Mouse (Mus musculus) stomach, embryonic 14.5 days (tissue): ENCODE data around the gene Trpv4. TPM values are rescaled to one million over a fixed set of nuclear protein-coding genes. Genes with fewer than 3 reads are reported as not detected.

Experiments
- ATAC-seq: fragments of 200-750 bp; cut with Nextera tagmentation; 2 replicates; pipeline ENCODE4 v1.8.0; 2017; ENCODE audit warnings: low read depth, moderate TSS enrichment; ENCODE audit not compliant: insufficient number of reproducible peaks, insufficient read depth, low FRiP score
- H3K27ac ChIP-seq: fragments of 300-500 bp; sonication (generic); 2 replicates; pipeline ENCODE4 v1.5.1; 2014; ENCODE audit warnings: mild to moderate bottlenecking, low read length, moderate library complexity, mixed read lengths
- H3K27me3 ChIP-seq: fragments of 300-500 bp; sonication (generic); 2 replicates; pipeline ENCODE4 v1.6.1; 2014; ENCODE audit warnings: low read length, control low read depth, mixed read lengths; ENCODE audit not compliant: control insufficient read depth, insufficient read depth
- H3K36me3 ChIP-seq: fragments of 300-500 bp; sonication (generic); 2 replicates; pipeline ENCODE4 v1.6.1; 2014; ENCODE audit warnings: mild to moderate bottlenecking, control low read depth, low read length, moderate library complexity, mixed read lengths; ENCODE audit not compliant: control insufficient read depth, insufficient read depth
- H3K4me1 ChIP-seq: fragments of 300-500 bp; sonication (generic); 2 replicates; pipeline ENCODE4 v1.6.1; 2014; ENCODE audit warnings: low read length, control low read depth, mixed read lengths; ENCODE audit not compliant: control insufficient read depth, insufficient read depth
- H3K4me2 ChIP-seq: fragments of 300-500 bp; sonication (generic); replicated peaks from 2 replicates; pipeline ENCODE4 v1.6.1; 2014; ENCODE audit warnings: low read depth, low read length, control low read depth
- H3K4me3 ChIP-seq: fragments of 300-500 bp; sonication (generic); 2 replicates; pipeline ENCODE4 v1.5.1; 2014; ENCODE audit warnings: low read depth, low read length, control low read depth
- H3K9ac ChIP-seq: fragments of 300-500 bp; sonication (generic); replicated peaks from 2 replicates; pipeline ENCODE4 v1.6.1; 2014; ENCODE audit warnings: low read depth, mild to moderate bottlenecking, control low read depth, low read length, moderate library complexity, mixed read lengths
- H3K9me3 ChIP-seq: fragments of 300-500 bp; sonication (generic); 2 replicates; pipeline ENCODE4 v1.6.1; 2016; ENCODE audit warnings: low read depth, low read length, control low read depth; ENCODE audit not compliant: control insufficient read depth
- WGBS: fragments of 180-500 bp; shearing (Covaris S2); extraction: QIAGEN DNeasy Blood & Tissue Kit; methylation state at CpG from one replicate; pipeline ENCODE4 v1.1.7; 2014; 5-methylcytosine and 5-hydroxymethylcytosine counted together
- polyA plus RNA-seq: library from polyadenylated mRNA; unstranded; fragments of >200 nt; fragmentation: Nextera tagmentation; extraction: Ambion mirVana; gene quantifications from 2 replicates; pipeline ENCODE4 v1.2.1, GENCODE M21; 2014

Trpv4 gene
- polyA plus RNA-seq, 1 experiment from 2014 or later, result 1.9 TPM

DNA sequence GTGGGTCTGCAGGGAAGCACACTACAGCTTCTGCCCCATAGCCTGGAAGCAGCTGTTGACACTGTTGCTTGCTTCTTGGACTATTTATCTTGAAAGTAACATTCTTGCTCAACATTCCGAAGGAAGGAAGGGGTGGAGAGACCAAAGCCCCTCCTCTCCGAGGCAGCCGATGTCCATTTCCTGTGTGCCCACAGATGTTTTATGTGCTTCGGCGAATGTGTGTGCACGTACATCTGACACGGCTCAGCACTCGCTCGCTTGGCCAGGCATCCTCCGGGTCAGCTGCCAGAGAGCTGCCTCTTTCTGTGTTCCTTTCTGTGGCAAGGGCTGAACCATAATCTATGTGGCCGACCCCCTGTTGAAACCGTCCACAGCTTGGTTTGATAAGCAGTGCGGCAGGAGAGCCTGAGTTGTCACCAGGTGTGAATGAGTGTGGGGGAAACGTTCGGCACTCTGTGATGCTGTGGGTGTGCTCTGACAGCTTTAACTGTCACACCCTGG lies 63.4 kb downstream of the Trpv4 start:
- WGBS, result 20% methylated on average over 15 of the region's 15 CpGs
- Histone ChIP-seq H3K36me3 (no peaks in the 10 kb centered on the region), H3K9ac (no peak overlapping the region), H3K4me1 (peaks cover 57% of the 10 kb centered on the region), H3K27me3 (no peaks in the 10 kb centered on the region), H3K4me2 (peak overlapping the region; percentile 25; the same call in 1 of the 2 replicates), H3K9me3 (no peaks in the 10 kb centered on the region), H3K27ac (peak overlapping the region; percentile 91), H3K4me3 (no peak overlapping the region)
- peak; percentile 56; the same call in 1 of the 2 replicates for ATAC-seq

DNA sequence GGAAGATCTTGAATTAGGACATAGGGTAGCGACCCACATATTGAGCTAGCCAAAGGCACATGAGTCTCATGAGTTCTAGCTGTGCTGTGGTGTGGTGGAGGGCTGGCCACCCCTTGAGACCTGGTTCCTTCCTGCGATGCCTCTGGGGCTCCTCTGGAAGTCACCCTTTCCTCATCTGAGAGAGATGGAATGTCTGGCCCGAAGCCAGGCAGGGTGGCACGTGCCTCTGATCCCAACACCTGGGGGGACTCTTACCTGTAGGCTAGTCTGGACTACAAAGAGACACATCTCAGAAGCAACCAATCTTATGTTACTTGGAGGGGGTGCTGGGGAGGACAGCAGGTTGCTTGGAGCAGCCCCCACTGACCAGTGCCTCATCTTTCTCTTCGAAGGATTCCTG lies 64.3 kb downstream of the Trpv4 start:
- 68% methylated on average over 5 of the region's 5 CpGs for WGBS
- no peak overlapping the region for H3K9ac ChIP-seq
- 0 out of 2 replicates have a peak overlapping the region, but pooled peaks have one; percentile 25 for H3K4me2 ChIP-seq
- H3K36me3 ChIP-seq, result no peaks in the 10 kb centered on the region
- H3K4me1 ChIP-seq, result peaks cover 64% of the 10 kb centered on the region
- H3K27me3 ChIP-seq, result no peaks in the 10 kb centered on the region
- H3K27ac ChIP-seq, result peak overlapping the region; percentile 91
- no peaks in the 10 kb centered on the region for H3K9me3 ChIP-seq
- ATAC-seq, result no peak
- no peak overlapping the region for H3K4me3 ChIP-seq

DNA sequence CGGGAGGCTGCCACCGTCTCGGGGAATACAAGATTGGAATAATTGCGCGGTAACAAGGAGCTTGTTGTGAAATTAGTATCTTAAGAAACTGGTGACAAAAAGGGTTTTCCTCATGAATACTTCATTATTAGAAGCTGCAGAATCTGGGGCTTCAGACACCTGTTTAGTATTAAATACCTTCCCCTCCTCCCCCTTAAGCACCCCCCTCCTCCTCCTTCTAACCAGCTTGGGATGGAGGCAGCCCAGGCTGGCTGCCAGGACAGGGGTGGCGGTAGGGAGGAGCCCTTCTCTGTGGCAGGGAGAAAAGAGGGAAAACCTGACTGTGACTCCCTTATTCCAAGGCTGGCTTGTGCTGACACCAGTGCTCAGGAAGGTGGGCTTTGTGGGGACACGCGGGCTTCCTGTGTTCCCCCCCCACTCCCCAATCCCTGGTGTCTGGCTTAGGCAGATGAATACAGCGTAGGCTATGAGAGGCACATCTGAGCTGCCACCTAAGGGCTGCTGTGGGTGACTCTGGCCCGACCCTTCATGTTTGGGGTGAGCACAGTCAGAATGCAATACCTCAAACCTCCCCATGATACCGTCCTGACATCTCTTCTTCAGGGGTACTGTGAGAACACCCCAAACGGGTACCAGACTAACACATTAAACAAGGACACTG lies 64.9 kb downstream of the Trpv4 start:
- H3K4me3 ChIP-seq, result no peak overlapping the region
- no peak overlapping the region for H3K9ac ChIP-seq
- no peaks in the 10 kb centered on the region for H3K9me3 ChIP-seq
- 70% methylated on average over 12 of the region's 12 CpGs for WGBS
- no peak overlapping the region for H3K4me2 ChIP-seq
- H3K27me3 ChIP-seq, result no peaks in the 10 kb centered on the region
- H3K36me3 ChIP-seq, result no peaks in the 10 kb centered on the region
- H3K4me1 ChIP-seq, result peaks cover 70% of the 10 kb centered on the region
- no peak for ATAC-seq
- H3K27ac ChIP-seq, result no peak overlapping the region

DNA sequence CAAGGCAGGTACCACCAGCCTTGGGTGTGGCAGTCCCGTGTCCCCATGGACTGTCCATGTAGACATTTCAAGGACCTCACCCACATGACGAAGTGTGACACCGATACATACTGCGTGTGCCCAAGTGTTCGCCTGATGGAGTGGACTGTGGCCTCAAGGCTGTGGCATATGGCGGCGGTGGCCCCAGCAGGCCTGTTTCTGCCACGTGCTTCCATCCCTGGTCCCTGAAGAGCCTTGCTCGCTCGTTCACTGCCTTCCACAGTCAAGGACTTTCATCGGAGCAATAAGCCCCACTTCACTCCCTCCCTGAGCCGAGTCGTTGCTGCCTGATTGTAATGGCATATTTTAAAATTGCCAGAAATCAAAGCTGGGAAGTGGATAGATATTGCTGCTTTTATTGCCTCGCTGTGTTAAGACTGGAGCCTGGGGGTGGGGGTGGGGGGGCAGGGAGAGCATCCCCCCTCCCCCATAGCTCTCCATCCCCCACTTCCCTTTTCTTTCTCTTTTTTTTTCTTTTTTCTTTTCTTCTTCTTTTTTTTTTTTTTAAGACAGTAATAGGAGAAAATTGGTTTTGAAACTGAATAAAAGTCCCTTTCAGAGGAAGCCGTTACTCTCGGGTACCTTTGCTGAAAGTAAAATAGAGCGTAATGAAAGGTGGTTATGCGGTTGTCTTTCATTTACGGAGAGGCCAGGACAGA lies 65.6 kb downstream of the Trpv4 start:
- H3K27me3 ChIP-seq, result no peaks in the 10 kb centered on the region
- no peak overlapping the region for H3K4me3 ChIP-seq
- H3K9ac ChIP-seq, result no peak overlapping the region
- H3K4me1 ChIP-seq, result peaks cover 76% of the 10 kb centered on the region
- no peak for ATAC-seq
- H3K4me2 ChIP-seq, result no peak overlapping the region
- no peak overlapping the region for H3K27ac ChIP-seq
- WGBS, result 74% methylated on average over 19 of the region's 19 CpGs
- no peaks in the 10 kb centered on the region for H3K9me3 ChIP-seq
- H3K36me3 ChIP-seq, result no peaks in the 10 kb centered on the region

DNA sequence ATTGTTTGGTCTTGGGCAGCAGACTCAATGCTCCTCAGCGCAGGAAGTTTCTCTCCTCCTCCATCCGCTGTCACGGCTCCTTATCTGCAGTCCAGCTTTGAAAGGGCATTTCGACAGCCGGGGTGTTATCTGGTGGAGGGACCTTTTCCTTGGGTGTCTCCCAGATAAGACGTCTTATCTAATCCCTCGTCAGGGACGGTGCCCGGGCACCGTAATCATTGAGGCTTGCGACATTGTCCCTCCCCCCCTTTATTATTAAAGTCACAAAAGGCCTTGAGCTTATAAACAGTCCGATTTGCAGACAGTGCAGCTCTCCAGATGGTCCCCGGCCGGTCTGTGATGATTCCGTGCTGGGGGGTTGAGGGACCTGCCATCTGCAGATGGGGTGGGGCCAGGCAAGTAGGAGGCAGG lies 67.1 kb downstream of the Trpv4 start:
- Histone ChIP-seq H3K27me3 (no peaks in the 10 kb centered on the region), H3K9me3 (no peaks in the 10 kb centered on the region), H3K4me2 (no peak overlapping the region), H3K27ac (no peak overlapping the region), H3K4me1 (peaks cover 74% of the 10 kb centered on the region), H3K9ac (no peak overlapping the region), H3K36me3 (no peaks in the 10 kb centered on the region), H3K4me3 (no peak overlapping the region)
- WGBS, result 29% methylated on average over 15 of the region's 15 CpGs
- ATAC-seq, result no peak

DNA sequence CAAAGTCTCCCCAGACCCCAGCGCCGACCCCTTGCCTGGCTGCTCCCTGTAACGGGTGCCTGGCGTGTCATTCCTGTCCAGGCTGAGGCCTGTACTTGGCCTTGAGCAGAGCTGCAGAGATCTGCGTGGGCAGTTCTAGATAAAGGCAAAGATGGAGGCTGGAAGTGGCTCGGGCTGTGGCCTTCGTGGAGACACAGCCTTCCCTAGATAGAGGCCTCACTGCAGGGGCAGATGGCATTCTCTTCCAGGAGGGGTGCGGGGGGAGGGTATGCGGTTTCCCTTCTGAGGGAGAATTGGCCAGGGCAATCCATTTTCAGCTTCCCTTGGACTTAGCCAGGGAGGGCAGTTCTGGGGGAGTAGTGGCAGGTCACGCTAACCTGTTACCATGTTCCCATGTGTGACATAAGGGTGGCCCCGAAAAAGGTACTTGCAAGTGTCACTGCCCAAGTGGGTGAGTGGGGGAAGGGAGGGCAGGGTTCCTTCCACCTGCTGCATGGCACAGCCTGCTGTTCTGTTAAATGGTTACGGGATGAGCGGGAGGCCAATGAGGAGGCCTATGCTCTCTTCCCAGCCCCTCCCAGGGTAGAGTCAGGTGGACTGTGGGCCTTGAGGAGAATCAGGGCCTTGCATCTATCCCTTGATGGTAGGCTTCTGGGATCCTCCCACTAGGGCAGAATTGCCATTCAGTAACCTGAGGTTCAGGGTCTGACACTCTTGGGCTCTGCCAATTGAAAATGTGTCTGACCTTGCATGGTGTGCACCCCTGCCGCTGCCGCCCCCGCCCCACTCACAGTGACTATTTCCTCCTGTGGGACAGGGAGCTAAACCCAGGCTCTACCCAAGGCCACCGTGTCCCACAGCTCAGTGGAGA lies 67.9 kb downstream of the Trpv4 start:
- Histone ChIP-seq H3K36me3 (no peaks in the 10 kb centered on the region), H3K9me3 (no peaks in the 10 kb centered on the region), H3K4me2 (no peak overlapping the region), H3K27ac (no peak overlapping the region), H3K9ac (no peak overlapping the region), H3K27me3 (no peaks in the 10 kb centered on the region), H3K4me1 (peaks cover 82% of the 10 kb centered on the region), H3K4me3 (no peak overlapping the region)
- ATAC-seq, result no peak
- 71% methylated on average over 17 of the region's 17 CpGs for WGBS

DNA sequence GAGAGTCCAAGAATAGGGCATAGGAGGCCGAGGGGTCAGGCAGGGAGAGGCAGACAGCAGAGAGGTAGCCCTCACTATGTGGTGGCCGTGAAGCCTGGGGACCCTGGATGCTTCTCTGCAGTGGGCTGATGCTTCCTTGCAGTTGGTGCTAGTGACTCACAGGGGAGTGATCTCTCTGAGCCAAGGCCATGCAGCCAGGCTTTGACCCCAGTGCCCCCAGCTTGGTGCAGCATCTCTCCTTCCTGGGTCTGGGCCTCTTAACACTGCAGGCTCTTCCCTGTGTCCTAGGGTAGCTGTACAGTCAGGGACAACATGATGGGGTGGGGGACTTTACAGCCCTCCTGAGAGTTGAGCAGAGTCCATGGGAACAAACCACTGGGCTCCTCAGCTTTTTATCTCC lies 68.8 kb downstream of the Trpv4 start:
- ATAC-seq, result no peak
- WGBS, result 54% methylated on average over 2 of the region's 2 CpGs
- Histone ChIP-seq H3K9me3 (no peaks in the 10 kb centered on the region), H3K4me3 (no peak overlapping the region), H3K27me3 (no peaks in the 10 kb centered on the region), H3K36me3 (no peaks in the 10 kb centered on the region), H3K9ac (no peak overlapping the region), H3K4me2 (no peak overlapping the region), H3K4me1 (peaks cover 82% of the 10 kb centered on the region), H3K27ac (no peak overlapping the region)

DNA sequence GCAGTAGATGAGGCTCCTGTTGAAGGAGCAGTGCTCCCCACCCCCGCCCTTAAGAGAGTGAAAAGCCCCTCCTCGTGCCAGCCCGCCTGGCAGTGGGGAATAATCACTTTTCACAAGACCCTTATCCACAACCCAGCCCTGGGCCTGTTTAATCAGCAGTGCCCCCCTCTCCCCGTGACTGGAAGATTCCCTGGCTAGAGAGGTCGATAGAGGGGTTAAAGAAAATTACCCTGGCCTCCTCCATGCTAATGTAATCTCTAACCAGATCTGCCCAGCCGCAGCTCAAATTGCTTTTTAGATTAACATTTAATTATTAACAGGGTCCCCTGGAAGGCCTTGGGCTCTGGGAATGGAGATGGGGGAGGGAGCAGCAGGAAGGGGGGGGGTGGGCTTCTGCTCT lies 69.2 kb downstream of the Trpv4 start:
- Histone ChIP-seq H3K27ac (no peak overlapping the region), H3K4me2 (no peak overlapping the region), H3K9me3 (no peaks in the 10 kb centered on the region), H3K4me1 (peaks cover 81% of the 10 kb centered on the region), H3K27me3 (no peaks in the 10 kb centered on the region), H3K36me3 (no peaks in the 10 kb centered on the region), H3K4me3 (no peak overlapping the region), H3K9ac (no peak overlapping the region)
- ATAC-seq, result no peak
- 43% methylated on average over 6 of the region's 6 CpGs for WGBS
